Mouse (Mus musculus): ENCODE measurements around the gene Tle2. TPM values are rescaled to one million over a fixed set of nuclear protein-coding genes. Genes with fewer than 3 reads are reported as not detected.

Tle2 gene
- total RNA-seq, 1 experiment from 2014 or later, result 1.5 TPM

- ATAC-seq (ENCODE audit: extremely low read depth, insufficient number of reproducible peaks, low FRiP score, poor library complexity, severe bottlenecking), result no peak
These were observed 25.7 kb downstream of the Tle2 start for GRCm38 (mm10) chr10:81600096-81600495.

DNA sequence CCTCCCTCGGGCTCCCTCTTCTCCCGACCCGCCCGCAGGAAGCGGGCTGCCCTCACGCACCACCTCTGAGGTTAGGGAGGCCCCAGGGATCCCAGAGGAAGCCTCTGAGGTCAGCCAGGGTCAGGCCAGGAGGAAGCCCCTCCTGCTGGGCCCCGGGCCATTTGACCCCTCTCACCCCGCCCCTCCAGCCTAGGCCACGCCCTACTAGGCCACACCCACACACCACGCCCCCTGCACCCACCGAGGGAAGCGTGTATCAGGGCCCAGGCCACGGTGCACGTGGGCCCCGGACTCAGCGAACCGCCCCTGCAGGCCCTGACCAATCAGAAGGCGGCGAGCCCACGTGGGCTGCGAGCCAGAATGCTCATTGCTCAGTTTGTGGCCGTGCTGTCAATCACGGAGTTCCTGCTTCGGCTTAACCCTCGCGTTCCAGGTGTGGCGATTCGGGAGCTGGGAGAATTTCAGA, 26.4 kb downstream of the Tle2 start, which contains the start of gene Tle6:
Gene Tle6 (minus strand): TSS at position 336 of the 466 bp plus-strand sequence.
- ATAC-seq (ENCODE audit: extremely low read depth, insufficient number of reproducible peaks, low FRiP score, poor library complexity, severe bottlenecking), result peak; percentile 65

GRCm38 (mm10) chr10:81601396-81601905, 27.1 kb downstream of the Tle2 start:
- no peak for ATAC-seq (ENCODE audit: extremely low read depth, insufficient number of reproducible peaks, low FRiP score, poor library complexity, severe bottlenecking)

GRCm38 (mm10) chr10:81602741-81603151, 28.4 kb downstream of the Tle2 start:
- peak; percentile 42; the same call in 1 of the 2 replicates for ATAC-seq (ENCODE audit: extremely low read depth, insufficient number of reproducible peaks, low FRiP score, poor library complexity, severe bottlenecking)

DNA sequence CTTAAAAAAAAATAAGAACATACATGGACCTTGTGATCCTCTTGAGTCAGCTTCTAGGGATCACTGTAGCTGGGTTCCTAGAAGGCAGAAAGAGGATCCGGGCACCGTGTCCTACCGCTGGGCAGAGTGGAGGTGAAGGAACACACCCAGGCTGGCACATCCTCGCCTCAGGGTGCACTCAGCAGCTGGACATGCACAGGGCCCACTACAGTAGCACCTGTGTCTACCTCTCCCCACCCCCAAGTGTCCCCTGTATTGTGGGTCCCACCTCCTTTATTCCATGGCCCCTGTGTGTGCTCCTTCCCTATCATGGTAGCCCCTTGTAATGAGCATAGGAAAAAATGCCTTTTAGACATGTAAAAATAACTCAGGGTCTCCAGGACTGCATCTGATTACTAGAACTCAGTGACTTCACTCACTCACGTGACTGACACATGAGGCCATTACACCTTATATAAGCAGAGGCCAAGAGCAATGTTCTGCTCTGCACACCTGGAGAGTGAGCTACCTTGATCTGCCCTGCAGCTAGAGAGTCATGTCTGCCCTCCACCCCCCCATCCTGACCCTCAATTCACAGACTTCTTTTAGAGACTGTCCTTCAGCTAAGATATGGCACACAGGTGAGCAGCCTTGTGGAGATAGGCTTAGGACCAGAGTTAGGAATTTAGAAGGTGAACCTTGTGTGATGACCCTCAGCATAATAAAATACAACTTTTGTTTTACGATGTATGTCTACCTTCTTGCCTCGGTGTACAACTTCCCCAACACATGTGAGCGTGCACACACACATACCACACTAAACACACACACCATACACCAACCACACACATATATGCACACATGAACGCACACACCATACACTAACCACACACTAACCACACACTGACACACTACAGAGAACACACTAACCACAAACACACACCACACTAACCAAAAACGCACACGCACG, 29.9 kb downstream of the Tle2 start:
- no peak for ATAC-seq (ENCODE audit: extremely low read depth, insufficient number of reproducible peaks, low FRiP score, poor library complexity, severe bottlenecking)

GRCm38 (mm10) chr10:81604968-81605665, 30.8 kb downstream of the Tle2 start:
- peak; percentile 51 for ATAC-seq (ENCODE audit: extremely low read depth, insufficient number of reproducible peaks, low FRiP score, poor library complexity, severe bottlenecking)

DNA sequence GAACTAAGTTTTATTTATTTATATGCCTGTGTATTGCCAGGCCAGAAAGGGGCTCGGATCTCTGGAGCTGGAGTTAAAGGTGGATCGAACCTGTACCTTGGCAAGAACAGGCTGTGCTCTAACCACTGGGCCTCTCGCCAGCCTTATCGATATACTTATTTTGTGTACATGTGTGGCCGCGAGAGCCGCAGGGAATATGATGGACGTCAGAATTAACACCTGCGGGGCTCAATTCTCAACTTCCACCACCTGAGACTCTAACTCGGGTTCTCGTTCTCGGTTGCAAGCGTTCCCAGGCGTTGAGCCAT, 31.3 kb downstream of the Tle2 start:
- no peak for ATAC-seq (ENCODE audit: extremely low read depth, insufficient number of reproducible peaks, low FRiP score, poor library complexity, severe bottlenecking)

- ATAC-seq (ENCODE audit: extremely low read depth, insufficient number of reproducible peaks, low FRiP score, poor library complexity, severe bottlenecking), result peak; percentile 87
These were observed 31.8 kb downstream of the Tle2 start, which contains the start of gene BC025920 for GRCm38 (mm10) chr10:81605974-81606751. TSS of gene BC025920 (plus strand) at chr10:81606270.

DNA sequence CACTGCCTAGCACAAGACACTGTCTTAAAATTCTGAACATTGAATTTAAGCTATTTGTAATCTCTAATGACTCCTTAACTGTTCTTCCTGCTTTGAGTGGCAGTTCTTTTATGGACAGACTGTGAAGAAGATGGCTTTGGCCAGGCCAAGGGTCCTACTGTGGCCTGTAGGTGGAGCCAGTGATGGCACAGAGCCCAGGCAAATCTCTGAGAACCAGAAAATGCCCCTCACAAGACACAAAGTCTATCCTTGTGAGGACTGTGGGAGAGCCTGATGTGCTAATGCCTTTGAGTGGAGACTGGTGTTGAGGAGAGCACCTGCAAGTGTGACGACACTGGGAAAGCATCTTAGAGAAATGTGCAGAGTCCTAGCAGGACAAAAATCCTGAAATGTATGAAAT, 33.9 kb downstream of the Tle2 start:
- ATAC-seq (ENCODE audit: extremely low read depth, insufficient number of reproducible peaks, low FRiP score, poor library complexity, severe bottlenecking), result no peak

- ATAC-seq (ENCODE audit: extremely low read depth, insufficient number of reproducible peaks, low FRiP score, poor library complexity, severe bottlenecking), result no peak
These were observed 38.4 kb downstream of the Tle2 start for GRCm38 (mm10) chr10:81612779-81613178.

DNA sequence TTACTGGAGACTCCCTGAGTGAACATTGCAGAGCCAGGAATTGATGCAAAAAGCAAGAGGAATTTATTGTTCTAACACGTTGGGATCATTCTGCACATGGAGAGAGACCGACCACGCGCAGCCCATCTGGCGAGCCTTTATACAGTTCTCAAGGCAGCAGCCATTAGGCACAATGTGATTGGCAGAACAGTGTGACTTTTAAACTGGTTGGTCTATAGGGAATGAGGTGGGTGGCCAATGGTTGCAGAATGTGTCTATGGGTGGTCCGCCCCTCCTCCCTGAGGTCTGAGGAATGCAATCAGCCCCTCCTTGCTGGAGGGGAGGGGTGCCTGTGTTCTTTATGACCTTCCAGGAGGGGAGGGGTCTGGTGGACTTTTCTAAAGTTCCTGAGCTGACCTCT, 41.1 kb downstream of the Tle2 start:
- ATAC-seq (ENCODE audit: extremely low read depth, insufficient number of reproducible peaks, low FRiP score, poor library complexity, severe bottlenecking), result no peak

- no peak for ATAC-seq (ENCODE audit: extremely low read depth, insufficient number of reproducible peaks, low FRiP score, poor library complexity, severe bottlenecking)
These were observed 45.6 kb downstream of the Tle2 start for GRCm38 (mm10) chr10:81619976-81620375.

GRCm38 (mm10) chr10:81620786-81621185, 46.4 kb downstream of the Tle2 start:
- ATAC-seq (ENCODE audit: extremely low read depth, insufficient number of reproducible peaks, low FRiP score, poor library complexity, severe bottlenecking), result no peak

GRCm38 (mm10) chr10:81623441-81623840, 49.1 kb downstream of the Tle2 start:
- ATAC-seq (ENCODE audit: extremely low read depth, insufficient number of reproducible peaks, low FRiP score, poor library complexity, severe bottlenecking), result no peak

DNA sequence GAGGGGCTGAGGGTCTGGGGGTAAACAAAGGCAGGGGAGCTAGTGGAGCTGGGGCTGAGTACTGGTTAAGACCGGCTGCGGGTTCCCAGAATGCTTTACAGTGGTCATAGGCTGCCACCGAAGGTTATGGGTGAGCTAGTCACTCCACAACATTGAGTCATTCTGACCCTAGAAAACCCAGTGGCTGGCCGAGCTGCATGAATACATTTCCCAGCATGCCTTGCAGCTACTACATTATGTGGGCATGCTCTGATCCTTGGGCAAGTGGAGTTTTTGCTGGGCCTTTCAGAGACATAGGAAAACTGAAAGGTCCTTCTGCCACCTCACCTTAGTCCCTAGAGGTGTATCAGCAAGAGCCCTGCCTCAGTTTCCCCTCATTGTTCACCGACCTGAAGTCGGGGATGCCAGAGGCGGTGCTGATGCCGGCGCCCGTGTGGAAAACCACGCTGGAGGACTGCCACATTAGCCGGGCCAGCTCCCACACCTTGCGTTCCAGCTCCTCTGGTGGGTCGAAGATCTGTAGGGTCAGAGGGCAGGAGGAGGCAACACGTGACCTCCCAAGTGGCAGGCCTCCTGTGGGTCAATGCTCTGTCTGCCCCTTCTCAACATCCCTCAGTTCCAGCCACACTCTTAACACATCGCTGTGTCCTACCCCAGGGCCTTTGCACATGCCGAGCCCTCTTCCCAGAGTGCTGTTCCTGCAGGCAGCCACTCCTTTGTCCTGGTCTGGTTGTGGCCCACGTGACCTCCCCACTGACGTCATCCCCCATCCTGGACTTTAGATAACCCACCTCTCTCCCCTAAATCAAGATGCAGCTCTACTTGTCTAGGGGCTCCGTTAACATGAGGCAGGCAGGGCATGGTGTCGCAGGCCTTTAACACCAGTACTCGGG, 52.0 kb downstream of the Tle2 start:
- no peak for ATAC-seq (ENCODE audit: extremely low read depth, insufficient number of reproducible peaks, low FRiP score, poor library complexity, severe bottlenecking)

DNA sequence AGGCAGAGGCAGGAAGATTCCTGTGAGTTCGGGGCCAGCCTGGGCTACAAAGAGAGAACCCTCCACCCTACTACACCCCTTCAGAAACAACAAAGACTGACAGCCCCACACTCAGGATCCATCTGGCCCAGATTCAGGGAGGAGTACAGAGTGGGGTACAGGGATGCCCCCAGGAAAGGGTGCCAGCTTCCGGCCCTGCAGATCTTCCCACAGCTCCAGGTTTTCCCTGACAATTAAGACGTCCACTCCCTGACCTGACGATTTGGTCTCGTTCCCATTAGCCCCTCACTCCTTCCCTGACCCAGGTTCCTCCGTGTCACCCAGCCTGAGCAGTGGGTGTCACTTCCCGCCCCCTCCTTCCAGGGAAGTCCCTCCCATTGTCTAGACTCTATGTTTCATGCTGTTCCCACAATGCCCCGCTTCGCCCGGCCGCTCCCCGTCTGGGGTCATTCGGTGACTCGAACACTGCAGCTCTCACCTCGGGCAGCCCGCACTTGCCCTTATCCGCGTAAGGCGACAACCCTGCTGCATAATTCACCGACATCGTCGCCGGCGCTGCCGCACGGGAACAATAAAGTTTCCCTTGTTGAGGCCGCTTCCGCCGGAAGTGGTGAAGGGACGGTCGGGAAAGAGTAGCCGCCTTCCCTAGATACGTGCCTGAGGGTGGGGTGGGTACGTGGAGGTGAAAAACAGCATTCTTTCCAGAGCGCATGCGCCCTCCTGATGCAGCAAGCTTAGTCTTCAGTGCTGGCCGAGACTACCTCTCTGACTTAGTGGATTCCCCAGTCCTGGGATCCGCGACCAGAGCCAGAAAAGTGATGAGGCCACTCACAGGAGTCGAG, 52.9 kb downstream of the Tle2 start, which contains the start of gene Sirt6:
Gene Sirt6 (minus strand): TSS at position 804 of the 842 bp plus-strand sequence.
- peak; percentile 77 for ATAC-seq (ENCODE audit: extremely low read depth, insufficient number of reproducible peaks, low FRiP score, poor library complexity, severe bottlenecking)

DNA sequence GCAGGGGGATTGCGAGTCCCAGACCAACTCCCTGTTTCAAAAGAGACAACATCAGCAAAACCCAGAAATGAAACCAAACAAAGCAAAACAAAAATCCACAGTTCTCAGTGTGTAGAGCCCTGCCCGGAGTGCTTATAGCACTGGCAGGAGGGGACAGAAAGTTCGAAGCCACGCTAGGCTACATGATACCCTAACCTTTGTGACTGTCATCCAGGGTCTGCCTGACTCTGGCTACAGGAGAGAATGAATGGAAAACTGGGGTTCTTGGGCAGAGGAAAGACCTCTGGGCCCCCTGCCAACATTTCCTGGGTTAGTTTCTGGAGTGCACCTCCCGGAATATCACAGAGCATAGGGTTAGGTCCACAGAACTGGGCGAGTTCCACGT, 53.5 kb downstream of the Tle2 start:
- ATAC-seq (ENCODE audit: extremely low read depth, insufficient number of reproducible peaks, low FRiP score, poor library complexity, severe bottlenecking), result no peak

Measured in neutrophil, adult 5-6 weeks (primary cell).